Mouse (Mus musculus) CD8-positive naive resting alpha-beta T cell, adult 2 months (primary cell): ENCODE results near the gene Schip1.

ENCODE experiments used
- DNase-seq, 2 experiments: peaks; one replicate each; pipeline ENCODE4 v3.0.0; 2022; ENCODE audit warnings: low read depth in 2 of 2, low spot score in 2 of 2

Schip1 gene

GRCm38 (mm10) chr3:68576948-68577347 is 512.3 kb downstream of the Schip1 start:
- no peak for DNase-seq

DNA sequence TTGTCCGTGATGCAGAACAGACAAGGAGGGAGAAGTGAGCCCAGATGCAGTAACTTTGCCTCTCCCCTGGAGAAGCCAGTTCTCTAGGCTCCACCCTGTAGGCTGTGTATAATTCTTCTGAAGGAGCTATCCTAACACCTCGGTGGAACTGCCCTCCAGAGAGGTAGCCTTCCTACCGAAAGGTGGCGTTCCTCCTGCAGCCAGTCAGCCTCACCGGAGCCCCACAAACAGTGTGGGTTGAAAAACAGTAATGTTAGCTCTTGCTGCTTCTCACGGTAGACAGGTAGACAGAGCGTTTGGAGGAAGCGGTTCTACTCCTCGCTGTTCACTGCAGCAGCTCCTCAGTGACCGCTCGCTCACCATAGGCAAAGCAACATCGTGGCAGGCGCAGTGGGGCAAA is 517.0 kb downstream of the Schip1 start:
- no peak for DNase-seq

DNA sequence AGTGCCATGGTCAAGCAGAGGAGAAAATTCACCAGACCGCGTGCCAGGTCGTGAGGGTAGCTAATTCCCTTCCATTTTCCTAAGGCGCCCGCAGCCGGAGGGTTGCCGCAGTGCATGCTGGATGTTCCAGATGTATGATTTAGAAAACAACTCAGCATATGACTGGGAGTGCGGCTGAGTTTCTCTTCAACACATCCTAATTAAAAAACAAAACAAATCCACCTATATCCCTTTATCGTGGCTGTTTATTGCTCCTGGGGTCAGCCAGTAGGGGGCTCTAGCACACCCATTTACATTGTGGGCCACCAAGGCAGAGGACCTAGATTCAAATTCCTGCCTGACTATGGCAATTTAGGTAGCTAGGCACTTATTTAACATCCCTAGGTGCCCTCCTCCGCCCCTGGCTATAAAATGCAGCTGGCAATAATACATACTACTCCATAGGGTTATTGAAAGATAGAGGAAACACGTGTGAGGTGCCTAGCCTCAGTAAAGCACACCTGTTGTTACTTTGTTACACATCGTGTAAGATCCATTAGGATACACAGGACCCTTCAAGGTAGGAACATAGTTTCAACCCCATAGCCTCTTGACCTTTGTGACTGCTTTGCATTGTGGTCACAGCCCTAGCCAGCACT is 517.6 kb downstream of the Schip1 start:
- no peak for DNase-seq

DNA sequence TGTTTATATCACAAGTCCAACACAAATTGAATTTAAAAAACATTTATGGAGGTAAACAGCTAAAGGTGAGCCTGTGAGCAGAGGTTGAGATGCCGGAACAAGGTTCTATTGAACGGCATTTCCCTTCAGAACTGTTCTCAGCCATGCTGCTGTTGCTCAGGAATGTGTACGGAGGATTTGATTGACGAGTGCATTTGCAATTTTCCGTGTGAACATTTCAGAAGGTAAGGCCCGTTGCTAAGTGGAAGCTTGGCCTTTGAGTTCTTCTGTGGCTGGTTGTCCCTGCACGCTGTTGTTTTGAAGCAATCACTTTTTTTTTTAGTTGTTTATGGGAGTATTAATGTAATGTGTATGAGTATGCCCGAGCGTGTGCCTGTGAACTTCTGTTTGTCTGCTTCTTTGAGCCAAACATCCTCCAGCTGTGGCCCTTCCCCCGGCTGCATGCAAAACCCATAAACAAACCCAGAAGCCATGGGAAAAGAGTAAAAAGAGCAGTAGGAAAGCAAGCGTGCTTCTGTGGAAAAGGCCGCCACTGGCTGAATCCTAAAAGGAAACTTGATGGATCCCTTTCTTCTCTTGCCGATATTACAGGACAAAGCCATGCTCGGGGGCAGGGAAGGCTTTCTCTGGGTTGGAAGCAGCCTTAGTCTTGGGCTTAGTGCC is 518.6 kb downstream of the Schip1 start:
- DNase-seq = no peak

GRCm38 (mm10) chr3:68583771-68584511 is 519.3 kb downstream of the Schip1 start:
- no peak for DNase-seq

DNA sequence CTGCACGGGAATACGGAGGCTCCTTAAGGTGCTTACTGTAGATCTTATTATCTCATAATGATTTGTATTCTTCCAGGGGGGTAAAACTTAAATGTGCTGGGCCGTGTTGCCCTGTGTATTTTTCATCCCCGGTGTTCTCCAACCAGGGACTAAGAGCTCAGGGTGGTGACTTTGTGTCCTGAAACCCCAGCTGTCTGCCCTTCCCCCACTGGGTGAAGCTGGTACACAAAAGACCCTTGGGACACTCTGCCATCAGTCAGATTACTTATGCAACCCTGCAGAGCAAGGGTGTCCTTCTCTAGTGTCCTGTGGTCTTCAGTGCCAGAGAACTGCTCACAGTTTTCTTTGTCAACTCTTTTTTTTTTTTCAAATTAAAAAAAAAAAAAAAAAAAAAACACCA is 520.6 kb downstream of the Schip1 start:
- no peak for DNase-seq

GRCm38 (mm10) chr3:68586646-68587064 is 522.1 kb downstream of the Schip1 start:
- no peak for DNase-seq

DNA sequence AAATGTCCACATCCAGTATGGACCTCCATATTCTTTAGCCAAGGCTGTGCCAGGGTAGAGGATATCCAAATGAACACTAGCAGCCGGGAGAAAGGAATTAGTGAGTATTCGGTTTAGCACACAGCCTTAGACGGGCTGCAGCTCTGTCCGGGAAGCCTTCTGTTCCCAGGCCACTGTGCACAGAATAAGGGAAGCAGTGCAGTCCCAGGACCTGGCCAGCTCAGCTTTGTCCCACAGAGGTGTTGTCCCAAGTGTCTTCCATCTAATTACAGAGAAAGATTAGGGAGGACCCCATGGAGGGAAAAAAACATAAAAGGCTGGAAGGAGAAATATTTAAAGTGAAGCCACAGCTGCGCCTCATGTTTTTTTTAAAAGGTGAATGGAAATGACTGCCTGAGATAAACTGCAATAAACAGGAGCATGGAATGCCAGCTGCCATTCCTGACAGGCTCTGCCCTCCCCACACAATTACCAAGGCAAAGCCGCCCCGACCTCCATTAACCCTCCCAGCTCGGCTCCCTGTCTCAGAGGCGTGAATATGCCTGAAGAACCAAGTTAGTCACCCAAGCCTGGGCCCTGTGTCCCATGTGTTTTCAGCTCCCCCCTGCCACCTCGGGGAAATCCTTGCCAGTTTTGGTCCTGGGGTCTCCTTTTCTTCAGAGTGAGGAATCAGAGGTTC is 523.1 kb downstream of the Schip1 start:
- no peak for DNase-seq

GRCm38 (mm10) chr3:68589220-68589840 is 524.7 kb downstream of the Schip1 start:
- no peak for DNase-seq

DNA sequence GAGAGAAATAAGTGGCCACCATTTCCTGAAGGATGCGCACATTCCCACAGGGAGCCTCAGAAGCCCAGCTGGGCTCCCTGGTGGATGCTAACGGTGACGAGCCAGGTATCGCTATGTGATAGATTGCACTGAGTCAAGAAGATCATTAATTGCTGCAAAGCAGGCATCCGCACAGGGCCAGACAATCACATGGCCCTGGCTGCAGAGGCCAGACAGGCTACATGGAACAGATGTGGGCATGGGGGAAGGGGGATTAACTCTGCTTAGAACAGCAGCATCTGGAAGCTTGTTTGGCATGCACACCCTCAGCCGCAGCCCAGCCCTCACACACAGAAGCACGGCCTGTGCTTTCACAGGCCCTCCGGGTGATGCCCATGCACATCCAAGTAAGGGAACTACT is 525.8 kb downstream of the Schip1 start:
- no peak for DNase-seq

- no peak for DNase-seq
Measured at GRCm38 (mm10) chr3:68592575-68592974, 528.0 kb downstream of the Schip1 start.

GRCm38 (mm10) chr3:68593073-68593867 is 528.7 kb downstream of the Schip1 start:
- no peak for DNase-seq

DNA sequence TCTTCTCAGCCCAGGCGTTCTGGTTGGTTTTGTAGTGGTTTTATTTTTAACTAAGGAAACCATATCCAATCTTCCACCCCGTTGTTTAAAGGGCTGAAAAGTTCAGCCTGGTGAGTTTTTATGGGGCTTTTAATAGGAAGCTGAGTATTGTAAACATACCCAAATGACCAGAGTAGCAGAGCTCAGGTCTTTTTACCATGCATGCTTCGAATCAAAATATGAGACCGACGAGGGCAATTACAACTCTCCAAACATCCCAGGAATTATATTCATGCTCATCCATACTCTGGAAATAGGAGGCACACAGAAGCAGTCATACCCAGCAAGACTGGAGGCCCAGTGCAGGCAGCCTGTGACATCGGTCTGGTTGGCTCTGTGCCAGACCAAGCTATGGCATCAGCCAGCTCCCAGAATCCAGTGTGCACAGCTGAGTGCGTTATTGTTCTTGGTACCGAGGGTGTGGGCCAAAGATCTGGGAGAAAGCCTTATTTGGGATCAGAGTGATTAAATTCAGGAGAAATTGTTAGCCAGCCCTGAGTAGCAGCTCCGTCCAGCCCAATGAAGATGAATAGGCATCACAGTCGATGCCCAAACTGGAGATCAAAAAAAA is 530.8 kb downstream of the Schip1 start:
- DNase-seq = no peak

DNA sequence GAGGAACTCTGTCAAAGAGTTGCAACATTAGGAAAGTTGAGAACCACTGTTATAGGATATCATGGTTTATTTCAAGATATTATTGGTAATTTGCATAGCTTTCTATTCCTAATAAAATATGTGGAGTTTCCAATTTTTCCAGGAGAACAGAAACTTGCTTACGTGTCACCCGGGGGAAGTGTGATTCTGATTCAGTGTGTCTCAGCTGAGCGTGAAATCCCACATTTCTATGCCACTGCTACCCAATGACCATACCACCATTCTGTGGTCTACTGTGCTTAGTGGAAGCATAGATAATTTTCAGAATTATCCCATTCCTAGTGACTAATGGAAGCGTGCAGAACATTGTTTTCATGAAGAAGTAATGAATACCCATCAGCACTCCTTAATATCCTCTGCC is 532.3 kb downstream of the Schip1 start:
- DNase-seq = no peak

- DNase-seq = no peak
Measured at GRCm38 (mm10) chr3:68602891-68603290, 538.3 kb downstream of the Schip1 start.

- no peak for DNase-seq
Measured at GRCm38 (mm10) chr3:68604467-68604866, 539.9 kb downstream of the Schip1 start.

GRCm38 (mm10) chr3:68604962-68605361 is 540.4 kb downstream of the Schip1 start:
- DNase-seq = no peak

DNA sequence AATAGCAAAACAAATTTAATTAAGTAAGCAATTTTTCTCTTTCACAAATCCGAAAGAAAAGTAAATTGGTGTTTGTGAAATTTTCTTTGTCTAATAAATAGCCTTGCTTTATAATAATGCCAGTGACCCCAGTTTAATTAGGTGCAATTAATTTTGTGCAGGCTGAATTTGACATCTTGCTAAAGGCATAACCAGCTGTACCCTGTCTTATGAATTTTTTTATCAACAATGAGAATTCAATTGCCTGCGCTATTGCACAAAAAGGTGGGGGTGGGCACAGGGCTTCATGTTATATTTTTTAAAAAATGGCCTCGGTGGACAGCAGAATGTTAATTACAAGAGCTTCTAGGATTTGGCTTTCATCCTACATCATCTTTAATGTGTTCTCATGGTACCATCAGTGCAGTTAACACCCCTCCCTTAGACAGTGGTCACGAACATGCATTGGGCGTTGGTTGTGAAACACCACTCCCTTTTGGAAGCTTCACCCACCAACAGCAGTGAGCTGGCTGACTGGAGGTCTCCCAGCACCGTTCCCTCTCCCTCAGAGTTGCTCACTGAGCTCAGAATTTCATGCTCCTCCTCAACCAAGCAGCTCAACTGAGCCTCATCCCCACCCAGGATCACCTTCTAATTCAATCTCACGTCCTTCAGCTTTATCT is 541.5 kb downstream of the Schip1 start:
- DNase-seq = no peak

GRCm38 (mm10) chr3:68606730-68607129 is 542.1 kb downstream of the Schip1 start:
- DNase-seq = no peak

DNA sequence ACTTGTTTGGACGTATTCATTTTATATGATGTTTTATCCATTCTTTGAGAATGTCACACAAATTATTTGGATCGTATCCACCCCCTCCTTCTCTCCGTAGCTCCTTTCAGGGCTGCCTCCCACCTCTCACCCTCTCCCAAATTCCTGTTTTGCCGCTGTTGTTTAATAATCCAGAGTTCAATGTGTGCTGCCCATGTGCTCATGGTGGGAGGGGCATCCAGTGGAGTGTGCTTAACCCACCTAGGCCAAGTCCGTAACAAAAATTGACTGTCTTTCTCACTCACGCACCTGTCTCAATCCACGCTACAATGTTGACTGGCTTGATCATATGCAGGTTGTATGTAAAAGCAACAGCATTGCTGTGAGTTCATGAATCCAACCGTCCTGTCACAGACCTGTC is 542.7 kb downstream of the Schip1 start:
- DNase-seq = no peak
